Mouse (Mus musculus): Measurements from ENCODE around the gene Snx21. TPM values are rescaled to one million over a fixed set of nuclear protein-coding genes. Genes with fewer than 3 reads are reported as not detected.

The Snx21 gene
- total RNA-seq, 2 experiments from 2014 or later = 33.3 to 39.8 TPM

DNA sequence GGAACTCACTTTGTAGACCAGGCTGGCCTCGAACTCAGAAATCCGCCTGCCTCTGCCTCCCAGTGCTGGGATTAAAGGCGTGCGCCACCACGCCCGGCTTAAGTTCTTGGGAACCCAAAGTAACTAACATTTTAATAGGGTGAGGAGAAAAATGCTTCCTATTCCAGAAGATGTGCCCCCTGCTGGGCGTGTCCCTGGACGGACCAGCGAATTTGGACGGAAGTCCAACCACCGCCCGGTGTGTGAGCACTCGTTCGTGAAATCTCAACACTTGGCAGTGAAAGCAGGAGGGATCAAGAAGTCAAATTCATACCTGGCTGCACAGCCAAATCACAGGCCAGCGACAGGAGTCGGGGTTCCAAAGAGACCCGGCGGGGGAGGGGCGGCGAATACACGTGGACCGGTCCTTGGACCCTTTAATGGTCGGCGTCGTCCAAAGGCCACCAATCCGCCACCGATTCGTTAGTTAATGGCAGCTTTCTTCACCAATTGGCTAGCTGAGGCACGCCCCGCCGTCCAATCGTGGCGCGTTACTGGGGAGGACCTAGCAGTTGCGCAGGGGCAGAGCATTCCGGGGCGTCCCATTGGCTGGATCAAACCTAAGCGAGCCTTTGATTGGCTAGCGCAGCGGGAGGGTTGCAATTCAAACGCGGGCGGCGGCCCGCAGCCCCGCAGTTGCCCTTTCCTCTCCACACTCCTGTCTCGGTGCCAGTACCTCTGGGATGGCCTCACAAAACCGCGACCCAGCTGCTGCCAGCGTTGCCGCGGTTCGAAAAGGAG, 16.2 kb upstream of the Snx21 start, which contains the start of gene Ube2c:
Ube2c (plus strand) TSS at position 641 of the 780 bp plus-strand sequence.
- peak; percentile 97 to 99 for DNase-seq (ENCODE audit: low spot score in 2 of 2)

- DNase-seq (ENCODE audit: low spot score in 2 of 2) = no peak
These were observed 15.3 kb upstream of the Snx21 start for GRCm38 (mm10) chr2:164770279-164770678.

- DNase-seq (ENCODE audit: low spot score in 2 of 2) = no peak
These were observed 14.5 kb upstream of the Snx21 start for GRCm38 (mm10) chr2:164771123-164771522.

- DNase-seq (ENCODE audit: low spot score in 2 of 2) = no peak
These were observed 12.2 kb upstream of the Snx21 start for GRCm38 (mm10) chr2:164773229-164773988.

- DNase-seq (ENCODE audit: low spot score in 2 of 2) = no peak
These were observed 11.6 kb upstream of the Snx21 start for GRCm38 (mm10) chr2:164773989-164774364.

DNA sequence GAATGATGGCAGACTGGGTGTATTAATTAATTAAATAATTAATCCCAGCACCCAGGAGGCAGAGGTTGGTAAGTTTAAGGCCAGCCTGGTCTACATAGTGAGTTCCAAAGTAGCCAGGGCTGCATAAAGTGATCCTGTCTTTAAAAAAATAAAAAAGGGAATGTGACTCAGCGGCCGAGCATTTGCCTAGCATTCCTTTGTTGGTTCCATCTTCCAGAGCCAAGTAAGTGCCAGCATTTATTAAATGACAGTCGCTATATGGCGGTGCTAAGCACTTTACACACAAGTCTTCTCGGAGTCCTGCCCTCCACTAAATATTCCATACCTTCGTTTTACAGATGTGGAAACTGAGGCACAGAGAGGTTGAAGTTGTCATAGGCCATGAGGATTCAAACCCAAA, 9.5 kb upstream of the Snx21 start:
- DNase-seq (ENCODE audit: low spot score in 2 of 2) = no peak

GRCm38 (mm10) chr2:164776801-164777200, 8.8 kb upstream of the Snx21 start:
- no peak for DNase-seq (ENCODE audit: low spot score in 2 of 2)

DNA sequence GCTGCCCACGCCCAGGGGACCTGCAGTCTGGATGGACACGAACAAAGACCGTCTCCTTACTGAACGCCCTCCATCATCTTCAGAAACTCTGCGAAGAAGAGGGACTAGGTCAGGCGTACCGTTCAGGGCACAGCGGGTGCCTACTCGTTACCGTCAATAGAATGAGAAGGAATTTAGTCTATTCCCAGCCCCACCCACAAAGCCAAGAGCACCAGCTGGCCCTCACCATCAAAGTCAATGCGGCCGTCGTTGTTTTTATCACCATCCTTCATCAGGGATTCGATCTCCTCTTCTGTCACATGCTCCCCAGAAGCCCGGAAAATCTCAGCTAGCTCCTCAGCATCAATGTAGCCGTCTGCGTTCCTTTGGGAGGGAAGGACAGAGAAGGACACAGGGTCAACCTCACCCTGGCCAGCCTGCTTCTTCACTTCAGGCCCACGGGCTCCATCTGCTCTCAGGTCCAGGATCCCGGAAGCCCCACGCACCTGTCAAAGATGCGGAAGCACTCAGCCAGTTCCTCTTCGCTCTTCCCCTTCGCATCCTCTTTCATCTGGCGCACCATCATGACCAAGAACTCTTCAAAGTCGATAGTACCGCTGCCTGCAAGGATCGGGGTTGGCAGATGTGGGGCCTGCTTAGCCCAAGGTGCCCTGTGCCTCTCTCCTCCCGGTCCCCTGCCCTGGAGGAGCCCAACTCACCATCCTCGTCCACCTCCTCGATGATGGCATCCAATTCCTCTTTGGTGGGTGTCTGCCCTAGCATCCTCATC, 8.2 kb upstream of the Snx21 start:
- no peak for DNase-seq (ENCODE audit: low spot score in 2 of 2)

DNA sequence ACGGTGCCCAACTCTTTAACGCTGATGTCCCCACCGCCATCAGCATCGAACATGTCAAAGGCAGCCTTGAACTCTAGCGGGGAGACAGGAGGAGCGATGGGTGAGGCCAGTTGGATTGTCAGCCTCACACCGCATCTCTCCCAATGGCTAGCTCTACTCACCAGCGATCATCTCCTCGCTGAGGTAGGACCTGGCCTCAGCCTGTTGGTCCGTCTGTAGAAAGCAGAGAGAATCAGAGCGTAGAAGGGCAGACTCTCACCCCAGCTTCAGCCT, 7.7 kb upstream of the Snx21 start:
- DNase-seq (ENCODE audit: low spot score in 2 of 2) = no peak

- DNase-seq (ENCODE audit: low spot score in 2 of 2) = no peak
These were observed 6.8 kb upstream of the Snx21 start for GRCm38 (mm10) chr2:164778809-164779208.

GRCm38 (mm10) chr2:164779481-164780086, 6.0 kb upstream of the Snx21 start, which contains the start of gene Tnnc2:
Gene Tnnc2 (minus strand): TSS chr2:164779967.
- no peak for DNase-seq (ENCODE audit: low spot score in 2 of 2)

- DNase-seq (ENCODE audit: low spot score in 2 of 2) = no peak
These were observed 3.7 kb upstream of the Snx21 start for GRCm38 (mm10) chr2:164781876-164782275.

GRCm38 (mm10) chr2:164783926-164784581, 1.6 kb upstream of the Snx21 start:
- no peak for DNase-seq (ENCODE audit: low spot score in 2 of 2)

DNA sequence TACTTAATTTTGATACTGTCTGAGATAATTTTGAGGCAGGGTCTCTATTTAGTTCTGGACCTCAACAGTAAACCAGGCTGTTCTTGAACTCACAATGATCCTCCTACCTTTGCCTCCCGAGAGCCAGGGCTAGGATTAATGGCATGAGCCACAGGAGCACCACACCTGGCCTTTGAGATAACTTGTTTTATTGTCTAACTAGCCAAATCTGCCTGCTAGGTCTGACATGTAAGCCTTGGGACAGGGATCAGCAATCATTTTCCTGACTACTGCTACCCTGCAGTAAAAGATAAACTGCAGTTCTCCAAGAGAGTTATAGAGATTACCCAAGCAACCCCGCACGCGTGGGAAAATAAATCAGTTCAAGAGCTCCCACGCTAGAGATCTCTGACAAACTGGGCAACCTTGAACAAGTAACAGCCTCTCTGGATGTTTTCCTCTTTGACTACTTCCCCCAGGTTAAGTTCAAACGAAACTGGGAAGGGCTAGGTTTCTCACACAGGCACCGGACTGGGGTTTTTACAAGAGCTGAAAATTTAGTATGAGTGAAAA, 678 bp upstream of the Snx21 start:
- DNase-seq (ENCODE audit: low spot score in 2 of 2) = no peak

GRCm38 (mm10) chr2:164786388-164786885, 814 bp downstream of the Snx21 start:
- no peak for DNase-seq (ENCODE audit: low spot score in 2 of 2)

DNA sequence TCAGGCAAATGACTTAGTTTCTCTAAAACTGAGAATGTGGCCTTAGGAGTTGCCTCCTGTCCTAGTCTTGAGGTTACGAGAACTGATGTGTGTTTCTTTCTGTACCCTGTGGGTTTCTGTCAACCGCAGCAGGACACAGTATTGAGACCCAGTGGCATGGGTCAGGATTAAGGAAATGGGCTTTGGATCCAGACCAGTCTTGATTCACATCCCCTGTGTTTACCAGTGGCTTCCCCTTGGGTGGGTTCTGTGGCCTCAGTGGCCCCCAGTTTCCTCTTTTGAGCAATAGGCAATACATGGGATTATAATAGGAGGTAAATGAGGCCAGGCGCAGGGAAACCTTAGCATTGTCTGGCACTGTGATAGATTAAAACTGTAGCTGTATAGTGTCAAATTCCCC, 1.4 kb downstream of the Snx21 start:
- no peak for DNase-seq (ENCODE audit: low spot score in 2 of 2)

DNA sequence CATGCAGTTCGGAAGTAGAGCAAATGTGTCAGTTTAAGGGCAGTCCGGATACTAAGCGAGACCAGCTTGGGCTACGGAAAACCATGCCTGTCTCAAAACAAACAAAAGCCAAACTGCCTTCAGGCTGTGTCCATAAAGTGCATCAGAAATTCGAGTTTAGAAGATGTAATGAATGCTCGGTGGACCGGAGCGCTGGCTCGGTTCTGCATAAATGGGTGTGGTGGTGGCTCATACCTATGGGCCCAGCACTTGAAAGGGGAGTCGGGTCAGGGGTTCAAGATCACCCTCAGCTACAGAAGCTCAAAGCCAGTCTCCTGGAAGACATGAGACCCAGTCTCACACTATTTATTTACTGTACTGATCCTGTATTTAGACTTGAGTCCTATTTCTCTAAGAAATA, 2.2 kb downstream of the Snx21 start:
- DNase-seq (ENCODE audit: low spot score in 2 of 2) = no peak

GRCm38 (mm10) chr2:164788411-164788810, 2.8 kb downstream of the Snx21 start:
- DNase-seq (ENCODE audit: low spot score in 2 of 2) = no peak

GRCm38 (mm10) chr2:164790451-164790850, 4.8 kb downstream of the Snx21 start:
- no peak for DNase-seq (ENCODE audit: low spot score in 2 of 2)

DNA sequence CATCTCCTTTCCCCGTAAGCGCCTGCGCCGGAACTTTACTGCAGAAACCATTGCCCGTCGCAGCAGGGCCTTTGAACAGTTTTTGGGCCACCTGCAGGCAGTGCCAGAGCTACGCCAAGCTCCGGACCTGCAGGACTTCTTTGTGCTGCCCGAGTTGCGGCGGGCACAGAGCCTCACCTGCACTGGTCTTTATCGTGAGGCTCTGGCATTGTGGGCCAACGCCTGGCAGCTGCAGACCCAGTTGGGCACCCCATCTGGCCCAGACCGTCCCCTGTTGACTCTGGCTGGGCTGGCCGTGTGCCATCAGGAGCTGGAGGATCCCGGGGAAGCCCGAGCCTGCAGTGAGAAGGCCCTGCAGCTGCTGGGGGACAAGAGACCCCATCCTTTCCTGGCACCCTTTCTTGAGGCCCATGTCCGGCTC, 6.2 kb downstream of the Snx21 start:
- no peak for DNase-seq (ENCODE audit: low spot score in 2 of 2)
